ENCODE assay signal across 26 mouse cellular contexts in genomic region chr2:6441688-6442087, GRCm38 (mm10).
A peak's percentile ranks its signal among the peaks of the same experiment; 100 is the strongest.
DNase-seq lines count a peak whose midpoint lies in the region; ATAC-seq and TF ChIP-seq lines count a peak whose summit lies in the region.
"Had no signal": no experiment of that assay in that cellular context is flagged by ENCODE, and none has a peak within 500 bp of the region (broad histone marks: within the 10 kb centered on the region; RNA-seq: fewer than 3 reads in every experiment).

No protein-coding gene starts in this region.

- no peak overlapping the region for H3K4me2 ChIP-seq in lung, postnatal 0 days (replicated peaks; ENCODE audit: low read depth, low read length)
- H3K4me2 ChIP-seq in liver, embryonic 14.5 days (ENCODE audit: low read depth): peak overlapping the region; percentile 51
- H3K4me2 ChIP-seq: embryonic facial prominence, embryonic 15.5 days; forebrain, embryonic 12.5 days; heart, embryonic 15.5 days; kidney, embryonic 15.5 days; limb, embryonic 13.5 days had no signal

- ATAC-seq in lung, postnatal 0 days: peak; percentile 32; the same call in 1 of the 2 replicates
- ATAC-seq in liver, embryonic 14.5 days (ENCODE audit: insufficient read depth): no peak; the same call in none of the 2 replicates
- peak; percentile 53 for ATAC-seq in megakaryocyte-erythroid progenitor cell, adult 5-6 weeks (replicated peaks; ENCODE audit: low FRiP score, low TSS enrichment, poor library complexity, severe bottlenecking)
- ATAC-seq: CD4-positive, CD25-positive, alpha-beta regulatory T cell, adult 4 months; forebrain, postnatal 0 days; midbrain, embryonic 16.5 days had no signal

- peaks cover 21% of the 10 kb centered on the region for H3K36me3 ChIP-seq in lung, postnatal 0 days (ENCODE audit: insufficient read depth, low read length)
- peaks cover 9% of the 10 kb centered on the region for H3K36me3 ChIP-seq in liver, embryonic 14.5 days (replicated peaks; ENCODE audit: control insufficient read depth, insufficient read depth, low read depth)

- no peaks in the 10 kb centered on the region for H3K9me3 ChIP-seq in lung, postnatal 0 days (ENCODE audit: low read length)
- H3K9me3 ChIP-seq in liver, embryonic 14.5 days (ENCODE audit: control insufficient read depth, low read length): no peaks in the 10 kb centered on the region
- H3K9me3 ChIP-seq: embryonic facial prominence, embryonic 10.5 days; embryonic facial prominence, embryonic 15.5 days; forebrain, embryonic 12.5 days; heart, embryonic 10.5 days; heart, embryonic 15.5 days; kidney, embryonic 15.5 days; limb, embryonic 13.5 days; midbrain, embryonic 10.5 days had no signal

- H3K27ac ChIP-seq in layer of hippocampus, adult 2 months: 0 out of 2 replicates have a peak overlapping the region, but pooled peaks have one; percentile 36
- H3K27ac ChIP-seq in lung, postnatal 0 days (ENCODE audit: low read length): no peak overlapping the region
- peak overlapping the region; percentile 35 for H3K27ac ChIP-seq in liver, embryonic 14.5 days
- H3K27ac ChIP-seq: embryonic facial prominence, embryonic 10.5 days; embryonic facial prominence, embryonic 15.5 days; forebrain, embryonic 12.5 days; heart, embryonic 10.5 days; heart, embryonic 15.5 days; kidney, embryonic 15.5 days; limb, embryonic 13.5 days; midbrain, embryonic 10.5 days had no signal

- DNase-seq in layer of hippocampus, adult 2 months (ENCODE audit: low spot score in 2 of 2): no peak
- DNase-seq in layer of hippocampus, postnatal 14 days (ENCODE audit: low spot score in 2 of 2): no peak
- no peak for DNase-seq in lung, postnatal 0 days (ENCODE audit: low spot score)
- no peak for DNase-seq in lung, postnatal 14 days
- DNase-seq in liver, embryonic 14.5 days (ENCODE audit: low read depth in 3 of 3, low spot score in 3 of 3): no peak
- no peak for DNase-seq in embryo, embryonic 10.5 days (ENCODE audit: low spot score)
- DNase-seq: adrenal gland, postnatal 14 days; cerebellum, adult 11 months; cerebellum, postnatal 10 days; forebrain, postnatal 0 days; kidney, adult 11 months; kidney, postnatal 25 days; lung, postnatal 10 days; spleen, adult 18-20 months; thymus, postnatal 25 days had no signal

- no peak for TF ChIP-seq EP300 in lung, postnatal 0 days (IDR thresholded peaks at IDR 0.05)
- no peak for TF ChIP-seq EP300 in liver, embryonic 14.5 days (IDR thresholded peaks at IDR 0.05; ENCODE audit: low read depth)

- H3K27me3 ChIP-seq in lung, postnatal 0 days (replicated peaks; ENCODE audit: insufficient read depth, low read length): no peaks in the 10 kb centered on the region
- H3K27me3 ChIP-seq in liver, embryonic 14.5 days (ENCODE audit: control insufficient read depth, insufficient read depth, low read length): no peaks in the 10 kb centered on the region
- H3K27me3 ChIP-seq: embryonic facial prominence, embryonic 15.5 days; forebrain, embryonic 12.5 days; heart, embryonic 15.5 days; kidney, embryonic 15.5 days; limb, embryonic 13.5 days had no signal

- H3K4me1 ChIP-seq in lung, postnatal 0 days (ENCODE audit: insufficient read depth, low read depth, low read length): no peaks in the 10 kb centered on the region
- peaks cover 23 to 38% of the 10 kb centered on the region in 2 experiments for H3K4me1 ChIP-seq in liver, embryonic 14.5 days (replicated peaks; ENCODE audit: control insufficient read depth in 2 of 2, insufficient read depth in 2 of 2, low read length in 1 of 2)
- H3K4me1 ChIP-seq: embryonic facial prominence, embryonic 10.5 days; embryonic facial prominence, embryonic 15.5 days; forebrain, embryonic 12.5 days; kidney, embryonic 15.5 days; limb, embryonic 13.5 days; midbrain, embryonic 10.5 days had no signal

- WGBS in lung, postnatal 0 days: 59% methylated on average over 9 of the region's 9 CpGs
- 25% methylated on average over 9 of the region's 9 CpGs for WGBS in liver, embryonic 14.5 days (ENCODE audit: insufficient replicate concordance)

- no peak overlapping the region for H3K4me3 ChIP-seq in layer of hippocampus, adult 2 months
- no peak overlapping the region for H3K4me3 ChIP-seq in lung, postnatal 0 days (ENCODE audit: low read depth, low read length)
- H3K4me3 ChIP-seq in liver, embryonic 14.5 days (ENCODE audit: insufficient read depth in 1 of 2, low read depth in 2 of 2, low read length in 2 of 2): no peak overlapping the region
- H3K4me3 ChIP-seq: embryonic facial prominence, embryonic 10.5 days; embryonic facial prominence, embryonic 15.5 days; forebrain, embryonic 12.5 days; heart, embryonic 10.5 days; heart, embryonic 15.5 days; kidney, embryonic 15.5 days; limb, embryonic 13.5 days; midbrain, embryonic 10.5 days had no signal

- no peak overlapping the region for H3K9ac ChIP-seq in lung, postnatal 0 days (replicated peaks; ENCODE audit: low read depth)
- no peak overlapping the region for H3K9ac ChIP-seq in liver, embryonic 14.5 days (replicated peaks)
- H3K9ac ChIP-seq: embryonic facial prominence, embryonic 15.5 days; forebrain, embryonic 12.5 days; forebrain, postnatal 0 days; heart, embryonic 15.5 days; kidney, embryonic 15.5 days had no signal

- no peak for TF ChIP-seq CTCF in layer of hippocampus, adult 2 months (conservative IDR thresholded peaks at IDR 0.05)
- TF ChIP-seq CTCF in lung, postnatal 0 days (IDR thresholded peaks at IDR 0.05): no peak
- TF ChIP-seq CTCF in liver, embryonic 14.5 days (IDR thresholded peaks at IDR 0.05; ENCODE audit: low read depth): no peak
